Mouse (Mus musculus): Measurements from ENCODE around the gene Smad6.

GRCm38 (mm10) chr9:63927340-63928049 is 94.4 kb downstream of the Smad6 start:
- no peak for TF ChIP-seq CTCF (IDR thresholded peaks at IDR 0.05; ENCODE audit: low read depth)
- TF ChIP-seq EP300 (IDR thresholded peaks at IDR 0.05; ENCODE audit: low read depth) = no peak
